Mouse (Mus musculus) left cerebral cortex, postnatal 4 days (tissue): ENCODE results near the gene Tert. TPM values are rescaled to one million over a fixed set of nuclear protein-coding genes. Genes with fewer than 3 reads are reported as not detected.

Experiments used
- DNase-seq: peaks from one replicate; pipeline ENCODE4 v3.0.0-alpha.2; 2022
- intact Hi-C: fragments of 180-260 bp; cut with DNase I; formaldehyde crosslinking; loops from one replicate; pipeline ENCODE4 v1.15.1; 2025
- total RNA-seq, 2 experiments: library from RNA; stranded (reverse); gene quantifications; 2 replicates each; pipeline ENCODE4 v1.2.3; 2021

The Tert gene
- total RNA-seq = 10 to 100 TPM; 15.7 to 18.5 TPM

GRCm38 (mm10) chr13:73626745-73627549 lies at the start of gene Tert:
Gene Tert, plus strand, starts transcription at chr13:73626911.
- peak; percentile 57 for DNase-seq
- intact Hi-C loops = no loop called here

GRCm38 (mm10) chr13:73577277-73577676 lies 49.4 kb upstream of the Tert start:
- no peak for DNase-seq
- intact Hi-C loops = no loop called here

- DNase-seq = no peak
- intact Hi-C loops = no loop called here
Observed at GRCm38 (mm10) chr13:73591488-73591887, 35.2 kb upstream of the Tert start.

- intact Hi-C loops = no loop called here
Observed at GRCm38 (mm10) chr13:73592546-73592945, 34.2 kb upstream of the Tert start.

GRCm38 (mm10) chr13:73596276-73596675 lies 30.4 kb upstream of the Tert start:
- intact Hi-C loops = no loop called here

More at GRCm38 (mm10) chr13:73592546-73592945, 34.2 kb upstream of the Tert start:
- no peak for DNase-seq

GRCm38 (mm10) chr13:73600217-73600616 lies 26.5 kb upstream of the Tert start:
- DNase-seq = no peak
- intact Hi-C loops = no loop called here

More at GRCm38 (mm10) chr13:73596276-73596675, 30.4 kb upstream of the Tert start:
- no peak for DNase-seq

- DNase-seq = no peak
- intact Hi-C loops = no loop called here
Observed at GRCm38 (mm10) chr13:73603046-73603445, 23.7 kb upstream of the Tert start.

- DNase-seq = peak; percentile 97
- intact Hi-C loops = no loop called here
Observed at GRCm38 (mm10) chr13:73603522-73604155, 23.1 kb upstream of the Tert start, which contains the start of gene Clptm1l. Gene Clptm1l, plus strand, starts transcription at chr13:73604006.

- DNase-seq = no peak
- intact Hi-C loops = no loop called here
Observed at GRCm38 (mm10) chr13:73604156-73604957, 22.4 kb upstream of the Tert start.

- intact Hi-C loops = no loop called here
- no peak for DNase-seq
Observed at GRCm38 (mm10) chr13:73618406-73618805, 8.3 kb upstream of the Tert start.

GRCm38 (mm10) chr13:73620637-73621036 lies 6.1 kb upstream of the Tert start:
- intact Hi-C loops = no loop called here
- DNase-seq = no peak

GRCm38 (mm10) chr13:73626410-73626744 lies 334 bp upstream of the Tert start:
- DNase-seq = no peak
- intact Hi-C loops = no loop called here

- intact Hi-C loops = no loop called here
- peak; percentile 41 for DNase-seq
Observed at GRCm38 (mm10) chr13:73628586-73629113, 1.9 kb downstream of the Tert start.

- intact Hi-C loops = no loop called here
- no peak for DNase-seq
Observed at GRCm38 (mm10) chr13:73631837-73632236, 5.1 kb downstream of the Tert start.

- intact Hi-C loops = no loop called here
- DNase-seq = no peak
Observed at GRCm38 (mm10) chr13:73637826-73638225, 11.1 kb downstream of the Tert start.

GRCm38 (mm10) chr13:73641296-73641695 lies 14.6 kb downstream of the Tert start:
- intact Hi-C loops = no loop called here
- no peak for DNase-seq

- peak; percentile 67 for DNase-seq
- intact Hi-C loops = no loop called here
Observed at GRCm38 (mm10) chr13:73646397-73647087, 19.8 kb downstream of the Tert start.

- intact Hi-C loops = no loop called here
- no peak for DNase-seq
Observed at GRCm38 (mm10) chr13:73653266-73653665, 26.6 kb downstream of the Tert start.

- DNase-seq = no peak
- intact Hi-C loops = no loop called here
Observed at GRCm38 (mm10) chr13:73654976-73655375, 28.3 kb downstream of the Tert start.

- intact Hi-C loops = no loop called here
- DNase-seq = no peak
Observed at GRCm38 (mm10) chr13:73658953-73659352, 32.2 kb downstream of the Tert start.
